Mouse (Mus musculus): Measurements from ENCODE around the gene Fgfr2.

- no peak for TF ChIP-seq CTCF (IDR thresholded peaks at IDR 0.05; ENCODE audit: control insufficient read depth, insufficient read depth, insufficient replicate concordance, low read depth, low read length)
- TF ChIP-seq POLR2A (IDR thresholded peaks at IDR 0.05; ENCODE audit: control insufficient read depth, low read depth, low read length), result no peak
Observed at GRCm38 (mm10) chr7:130613973-130614372, 2509.2 kb downstream of the Fgfr2 start.
